Mouse (Mus musculus) B cell, adult 2 months (primary cell): ENCODE data around the gene Krtcap3.
"Not testable (repeated sequence)": the region's sequence is repeated elsewhere in the genome, so short reads cannot be mapped to it uniquely, and the experiment has no call there.

Experiments
- DNase-seq, 2 experiments: peaks; one replicate each; pipeline ENCODE4 v3.0.0; 2022

Krtcap3 gene

DNA sequence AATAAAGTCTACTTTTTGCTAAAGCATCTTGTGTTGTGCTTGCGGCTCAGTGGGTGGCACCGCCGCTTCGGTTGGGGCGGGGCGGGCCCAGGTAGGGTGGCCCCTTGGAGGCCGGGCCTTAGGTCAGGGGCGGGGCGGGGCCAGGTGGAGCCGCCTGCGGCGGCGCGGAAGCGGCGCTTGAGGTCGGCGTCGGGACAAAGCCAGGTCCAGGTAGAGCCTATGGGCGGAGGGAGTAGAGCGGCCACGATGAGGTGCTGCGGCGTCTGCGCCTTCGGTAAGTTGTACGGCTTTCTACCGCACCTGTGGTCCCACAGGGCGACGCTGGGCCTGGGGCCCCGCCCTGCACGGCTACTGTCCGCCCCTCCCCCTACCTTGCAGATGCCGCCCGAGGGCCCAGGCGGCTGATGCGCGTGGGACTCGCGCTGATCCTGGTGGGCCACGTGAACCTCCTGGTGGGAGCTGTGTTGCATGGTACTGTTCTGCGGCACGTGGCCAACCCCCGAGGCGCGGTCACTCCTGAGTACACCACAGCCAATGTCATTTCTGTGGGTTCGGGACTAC, at the start of gene Krtcap3:
Gene Krtcap3 (plus strand): TSS at position 151 of the 561 bp plus-strand sequence.
- peak; percentile 27 to 41 for DNase-seq

DNA sequence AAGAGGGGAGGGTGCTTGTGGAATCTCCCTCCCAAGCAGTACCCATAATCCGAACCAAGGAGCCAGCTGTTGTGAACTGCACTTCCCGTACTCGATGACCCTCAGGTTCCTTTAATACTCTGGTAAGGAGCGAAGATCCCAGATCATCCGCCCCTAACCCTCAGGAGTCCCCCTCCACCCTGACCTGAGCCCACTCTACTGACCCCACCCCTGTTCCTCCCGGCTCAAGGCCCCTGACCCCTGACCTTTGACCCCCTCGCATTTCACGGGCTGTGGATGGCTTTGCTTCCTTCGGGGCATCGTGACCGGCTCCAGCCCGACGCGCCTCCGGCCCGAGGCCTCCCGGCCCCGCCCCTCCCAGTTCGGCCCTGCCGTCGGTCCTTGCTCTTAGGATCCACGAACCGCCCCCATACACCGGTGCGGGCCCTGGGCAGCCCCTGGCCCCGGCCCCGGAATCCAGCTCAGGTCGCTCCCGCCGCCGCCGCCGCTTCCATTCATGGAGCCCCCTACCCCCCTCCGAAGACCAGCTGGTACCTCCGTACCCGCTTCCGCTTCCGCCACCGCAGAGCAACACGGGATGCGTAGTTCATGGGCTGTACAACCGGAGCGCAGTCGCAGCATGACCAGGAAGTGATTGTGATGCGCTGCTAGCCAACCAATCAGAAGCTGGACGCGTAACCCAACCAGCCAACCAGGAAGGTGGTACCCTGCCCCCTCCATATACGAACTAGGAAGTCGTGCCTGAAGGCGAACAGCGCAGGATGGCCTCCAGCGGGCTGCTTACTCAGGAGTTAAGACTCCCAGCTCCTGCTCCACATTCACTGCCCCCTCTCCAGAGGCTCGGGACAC, 49.5 kb upstream of the Krtcap3 start, which contains the start of gene Zfp513:
Gene Zfp513 (minus strand): TSS at position 562 of the 849 bp plus-strand sequence.
- DNase-seq = peak; percentile 91 to 93

DNA sequence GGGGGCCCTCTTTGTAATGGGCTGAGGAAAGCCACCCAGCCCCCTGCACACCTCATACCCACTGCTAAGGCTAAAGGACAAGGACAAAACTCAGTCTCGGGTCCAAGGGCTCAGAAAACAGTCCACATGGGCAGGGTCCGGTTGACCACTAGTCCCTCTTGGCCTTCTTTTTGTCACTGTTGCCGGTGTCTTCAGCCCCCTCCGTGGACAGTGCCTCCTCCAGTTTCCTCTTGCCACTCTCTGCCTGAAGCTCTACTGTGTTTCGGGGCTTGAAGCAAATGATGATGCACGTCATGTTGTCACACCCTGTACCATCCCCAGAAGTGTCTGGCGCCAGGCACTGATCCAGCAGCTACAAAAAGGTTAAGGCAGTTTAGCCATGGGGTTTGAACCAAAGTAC, 48.6 kb upstream of the Krtcap3 start:
- DNase-seq = no peak

DNA sequence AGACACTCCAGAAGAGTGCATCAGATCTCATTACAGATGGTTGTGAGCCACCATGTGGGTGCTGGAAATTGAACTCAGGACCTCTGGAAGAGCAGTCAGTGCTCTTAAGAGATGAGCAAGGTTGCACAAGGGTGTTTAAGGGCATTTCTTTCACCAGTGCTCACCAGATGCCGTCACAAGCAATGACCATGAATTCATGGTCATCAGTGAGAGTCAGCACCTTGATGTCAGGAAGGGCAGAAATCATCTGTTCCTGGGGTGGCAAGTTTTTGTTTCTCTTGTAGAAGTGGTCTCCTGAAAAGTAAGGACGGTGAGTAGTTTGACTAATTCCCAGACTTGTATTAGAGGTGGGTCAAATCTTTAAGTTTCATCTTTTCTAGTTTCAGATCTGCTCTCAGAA, 47.6 kb upstream of the Krtcap3 start:
- no peak for DNase-seq

DNA sequence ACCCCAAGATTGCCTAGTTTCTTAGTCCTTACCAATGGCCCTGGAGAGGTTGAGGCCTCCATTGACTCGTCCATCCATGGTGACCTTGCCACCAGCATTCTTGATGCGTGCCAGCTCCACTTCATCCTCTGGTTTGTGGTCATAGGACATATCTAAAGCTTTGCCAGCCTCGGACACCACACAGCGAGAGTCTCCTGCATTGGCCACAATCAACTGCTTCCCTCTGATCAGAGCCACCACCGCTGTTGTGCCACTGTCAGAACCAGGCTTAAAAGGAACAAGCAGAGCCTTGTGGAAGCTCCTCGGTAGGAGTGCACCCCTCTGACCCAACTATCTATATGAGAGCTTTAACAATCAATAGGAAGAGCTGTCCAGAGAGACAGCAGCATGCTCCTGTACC, 47.1 kb upstream of the Krtcap3 start:
- DNase-seq = no peak

DNA sequence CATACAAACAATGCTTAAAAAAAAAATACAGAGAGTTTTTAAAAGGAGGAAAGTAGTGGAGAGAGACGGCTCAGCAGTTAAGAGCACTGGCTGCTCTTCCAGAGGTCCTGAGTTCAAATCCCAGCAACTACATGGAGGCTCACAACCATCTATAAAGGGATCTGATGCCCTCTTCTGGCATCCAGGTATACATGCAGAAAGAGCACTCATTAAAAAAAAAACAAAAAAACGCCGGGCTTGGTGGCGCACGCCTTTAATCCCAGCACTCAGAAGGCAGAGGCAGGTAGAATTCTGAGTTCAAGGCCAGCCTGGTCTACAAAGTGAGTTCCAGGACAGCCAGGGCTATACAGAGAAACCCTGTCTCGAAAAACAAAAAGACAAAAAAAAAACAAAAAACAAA, 34.9 kb upstream of the Krtcap3 start:
- not testable (repeated sequence) for DNase-seq

DNA sequence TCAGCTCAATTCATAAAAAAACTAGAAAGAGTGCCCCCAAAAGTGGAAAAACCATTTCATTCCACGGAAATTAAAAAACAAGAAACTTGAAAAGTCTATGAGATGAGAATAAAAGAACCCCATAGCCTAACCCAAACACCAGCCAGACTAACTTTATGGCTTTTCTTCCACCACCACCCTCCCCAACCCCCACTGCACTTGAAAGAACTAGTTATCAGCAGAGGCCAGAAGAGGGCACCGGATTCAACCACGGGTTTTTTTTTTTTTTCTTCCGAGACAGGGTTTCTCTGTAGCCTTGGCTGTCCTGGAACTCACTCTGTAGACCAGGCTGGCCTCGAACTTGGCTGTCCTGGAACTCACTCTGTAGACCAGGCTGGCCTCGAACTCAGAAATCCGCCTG, 33.2 kb upstream of the Krtcap3 start:
- peak; percentile 50 to 60 for DNase-seq

DNA sequence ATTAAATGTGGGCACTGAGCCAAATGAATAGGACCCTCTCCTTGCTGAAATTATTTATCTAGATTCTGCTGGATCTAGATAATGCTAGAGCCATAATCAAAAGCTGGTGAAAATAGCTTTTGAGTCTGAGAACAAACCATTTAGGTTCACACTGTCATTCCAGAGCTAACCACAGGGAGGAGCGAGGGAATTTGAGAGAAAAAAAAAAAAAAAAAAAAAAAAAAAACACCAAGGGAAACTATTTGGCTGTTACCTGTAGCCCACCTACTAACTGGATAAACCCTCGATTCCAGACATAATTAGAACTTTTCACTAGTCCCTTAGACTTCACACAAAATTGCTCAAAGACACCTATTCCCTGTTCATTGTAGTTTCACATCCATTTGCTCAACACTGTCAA, 32.4 kb upstream of the Krtcap3 start:
- no peak for DNase-seq

DNA sequence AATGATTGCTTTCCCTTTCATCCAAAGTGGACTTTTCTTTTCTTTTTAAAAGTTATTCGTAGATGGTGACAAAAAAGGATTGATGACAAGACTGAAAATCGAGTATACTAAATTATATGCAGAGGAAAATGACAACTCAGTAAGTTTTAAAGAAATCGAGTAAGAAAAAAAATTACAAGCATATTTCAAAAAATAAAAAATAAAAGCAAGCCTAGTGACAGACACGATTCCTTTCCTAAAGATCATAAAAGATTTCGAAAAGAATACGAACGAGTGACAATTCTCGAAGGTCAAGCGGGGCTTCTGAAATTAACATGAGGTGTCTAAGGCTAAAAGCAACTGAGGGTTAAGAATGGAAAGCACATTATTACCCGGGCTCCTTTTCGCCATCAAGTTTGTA, 32.0 kb upstream of the Krtcap3 start:
- no peak for DNase-seq

DNA sequence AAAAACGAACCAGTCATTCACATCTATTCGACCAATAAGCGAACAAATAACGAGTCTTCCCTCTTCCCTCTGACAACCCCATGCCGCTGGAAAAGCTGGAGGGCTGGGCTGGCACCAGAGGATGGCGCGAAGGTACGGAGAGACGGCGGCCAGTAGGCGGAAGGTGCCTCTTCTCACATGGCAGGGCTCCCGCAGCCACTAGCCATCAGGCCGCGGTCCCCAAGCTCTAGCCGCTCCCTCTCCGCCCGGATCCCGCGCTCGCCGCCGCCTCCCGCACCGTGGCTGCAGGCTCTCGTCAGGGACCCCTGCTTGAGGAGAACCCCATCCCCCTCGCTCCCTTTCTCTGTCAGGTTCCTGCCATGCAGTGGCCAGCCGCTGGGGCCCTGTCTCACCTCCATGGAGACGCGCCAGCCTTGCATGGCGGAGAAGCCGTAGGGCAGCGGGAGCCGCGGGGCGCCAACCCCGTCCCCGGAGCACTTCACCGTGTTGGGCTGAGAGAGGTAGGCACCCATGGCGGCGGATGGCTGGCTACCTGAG, 31.5 kb upstream of the Krtcap3 start:
- DNase-seq = no peak

DNA sequence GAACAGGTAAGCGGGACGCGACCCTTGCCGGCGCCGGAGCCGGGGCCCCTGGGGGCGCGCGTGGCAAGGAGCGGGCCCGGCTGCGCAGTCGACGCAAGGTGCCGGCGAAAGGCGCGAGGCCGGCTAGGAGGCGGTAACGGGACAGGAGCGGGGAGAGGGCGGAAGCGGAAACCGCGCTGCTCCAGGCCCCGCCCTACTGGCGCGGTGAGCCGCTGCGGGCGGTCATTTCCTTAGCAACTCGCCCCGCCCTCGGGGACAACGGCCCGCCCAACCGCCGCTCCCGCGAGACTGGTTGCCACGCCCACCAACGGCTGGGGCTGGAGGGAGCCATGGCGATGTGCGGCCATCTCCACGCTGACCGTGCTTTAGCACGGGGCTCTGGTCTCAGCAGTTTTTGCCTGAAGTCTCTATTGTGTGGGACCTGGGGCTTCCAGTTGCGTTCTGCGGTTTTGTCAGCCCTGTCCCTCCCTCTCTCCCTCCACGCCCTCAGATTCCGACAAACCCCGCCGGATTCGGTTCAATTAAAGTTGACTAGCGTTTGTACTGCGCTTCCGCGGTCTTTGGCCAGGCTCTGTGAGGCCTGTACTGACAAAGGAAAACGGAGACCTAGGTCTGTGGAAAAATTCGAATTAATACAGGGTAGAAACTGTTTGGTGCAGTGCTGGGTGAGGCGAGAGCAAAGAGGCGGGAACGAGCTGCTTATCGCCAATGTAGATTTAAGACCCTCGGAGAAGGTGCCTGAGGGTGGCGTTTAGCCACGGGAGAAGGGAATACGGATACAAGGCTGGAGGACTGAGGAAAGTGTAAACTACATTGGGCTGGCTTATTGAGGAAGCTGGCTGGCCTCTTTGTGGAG, 30.8 kb upstream of the Krtcap3 start, which contains the start of gene Ppm1g:
Gene Ppm1g (minus strand): TSS at position 240 of the 856 bp plus-strand sequence.
- DNase-seq = peak; percentile 99 to 100

DNA sequence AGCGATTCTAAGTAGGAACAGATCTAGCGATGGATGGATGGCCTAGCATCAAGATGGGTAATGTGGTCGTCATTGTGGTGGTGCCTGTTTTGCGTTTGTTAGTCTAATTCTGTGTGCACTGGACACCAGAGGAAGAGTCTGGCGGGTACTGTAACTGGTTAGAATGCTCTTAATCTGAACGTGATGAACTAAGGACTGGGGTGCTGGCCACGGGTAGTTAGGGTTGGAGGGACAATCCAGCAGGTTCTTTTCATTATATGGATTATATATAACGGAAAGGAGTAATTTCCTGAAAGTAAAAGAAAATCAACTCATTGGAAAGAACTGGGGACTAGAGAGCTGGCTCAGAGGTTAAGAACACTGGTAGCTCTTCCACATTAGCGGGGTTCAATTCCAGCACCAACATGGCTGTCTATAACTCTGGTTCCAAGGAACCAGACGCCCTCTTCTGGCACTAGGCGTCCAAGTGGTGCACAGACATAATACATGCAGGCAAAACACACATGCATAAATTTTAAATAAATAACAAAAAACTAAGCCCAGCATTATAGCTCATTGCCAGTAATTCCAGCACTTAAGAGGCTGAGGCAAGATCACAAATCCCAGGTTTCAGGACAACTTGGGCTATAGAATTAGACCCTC, 30.1 kb upstream of the Krtcap3 start:
- DNase-seq = peak; percentile 35 to 43

DNA sequence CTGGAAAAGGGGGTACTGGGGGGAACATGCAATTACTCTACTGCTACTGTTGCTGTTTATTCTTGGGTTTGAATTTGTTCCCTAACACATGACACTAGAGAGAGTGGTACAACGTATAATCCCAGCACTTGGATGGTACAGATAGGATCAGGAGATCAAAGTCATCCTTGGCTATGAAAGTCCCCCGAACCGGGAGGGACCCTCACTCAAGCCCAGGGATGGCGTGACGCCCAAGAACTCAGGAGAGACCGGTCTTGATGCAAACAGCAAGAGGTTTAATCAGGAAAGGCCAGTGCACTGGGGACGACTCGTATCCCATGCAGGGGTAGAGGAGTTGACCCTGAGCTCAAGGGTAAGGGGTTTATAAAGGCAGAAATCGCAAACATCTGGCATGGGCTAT, 28.8 kb upstream of the Krtcap3 start:
- no peak for DNase-seq

DNA sequence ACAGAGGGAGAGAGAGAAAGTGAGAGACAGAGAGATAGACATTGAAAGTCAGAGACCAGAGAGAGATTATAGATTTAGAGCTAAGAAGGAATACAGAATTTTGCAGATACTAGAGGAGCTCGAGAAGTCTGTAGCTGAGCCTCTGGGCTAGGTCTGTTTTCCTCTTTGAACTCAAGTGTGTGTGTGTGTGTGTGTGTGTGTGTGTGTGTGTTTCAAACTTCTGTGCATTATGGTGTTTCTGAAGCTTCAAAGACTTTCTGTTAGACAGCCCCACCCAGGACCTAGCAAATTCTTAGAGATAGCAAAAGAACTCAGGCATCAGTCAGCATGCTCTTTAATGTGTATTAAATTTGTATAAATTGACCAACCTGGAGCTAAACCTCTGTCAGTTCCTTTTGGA, 24.9 kb upstream of the Krtcap3 start:
- no peak for DNase-seq

DNA sequence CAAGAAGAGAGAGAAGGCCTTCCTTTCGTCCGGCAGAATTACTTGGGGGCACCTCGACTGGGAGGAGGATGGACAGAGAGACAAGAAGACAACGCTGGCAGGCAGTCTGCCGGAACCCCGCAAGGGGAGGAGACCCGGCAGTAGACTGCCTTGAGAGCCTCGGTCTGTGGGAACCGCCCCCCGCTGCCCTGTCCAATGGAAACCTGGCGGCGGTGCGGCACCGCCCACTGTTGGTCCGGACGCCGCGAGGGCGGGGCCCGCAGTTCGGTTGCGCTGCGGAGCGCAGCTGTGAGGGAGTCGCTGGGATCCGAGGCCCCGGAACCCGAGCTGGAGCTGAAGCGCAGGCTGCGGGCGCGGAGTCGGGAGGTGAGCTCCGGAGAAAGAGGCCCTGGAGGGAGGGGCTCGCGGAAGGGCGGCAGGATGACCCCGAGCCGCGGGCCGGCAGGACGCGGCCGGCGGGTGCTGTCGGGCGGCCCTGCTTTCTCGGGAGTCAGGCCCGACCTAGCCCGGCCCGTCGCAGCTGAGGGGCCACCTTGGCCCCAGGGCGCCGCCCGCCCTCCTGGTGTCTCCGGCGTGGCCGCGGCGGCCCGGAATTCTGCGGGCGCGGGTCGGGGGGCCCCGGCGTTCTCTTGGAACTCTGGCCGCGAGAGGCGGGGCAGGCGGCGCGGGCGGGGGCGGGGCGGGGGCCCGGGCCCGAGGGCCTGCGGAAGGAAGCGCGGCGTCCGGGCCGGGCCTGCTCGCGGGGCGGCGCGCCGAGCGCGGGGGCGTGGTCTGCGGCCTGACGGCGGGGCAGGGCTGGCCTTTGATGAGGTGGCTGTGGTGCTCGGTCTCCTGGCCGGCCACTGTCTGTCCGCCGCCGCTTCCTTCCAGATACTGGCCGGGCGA, 10.6 kb upstream of the Krtcap3 start, which contains the start of the genes Nrbp1 and Gm9970:
Gene Nrbp1 (plus strand): TSS at position 228 of the 885 bp plus-strand sequence.
Gene Gm9970 (minus strand): TSS at position 596 of the 885 bp plus-strand sequence.
- DNase-seq = peak; percentile 95

DNA sequence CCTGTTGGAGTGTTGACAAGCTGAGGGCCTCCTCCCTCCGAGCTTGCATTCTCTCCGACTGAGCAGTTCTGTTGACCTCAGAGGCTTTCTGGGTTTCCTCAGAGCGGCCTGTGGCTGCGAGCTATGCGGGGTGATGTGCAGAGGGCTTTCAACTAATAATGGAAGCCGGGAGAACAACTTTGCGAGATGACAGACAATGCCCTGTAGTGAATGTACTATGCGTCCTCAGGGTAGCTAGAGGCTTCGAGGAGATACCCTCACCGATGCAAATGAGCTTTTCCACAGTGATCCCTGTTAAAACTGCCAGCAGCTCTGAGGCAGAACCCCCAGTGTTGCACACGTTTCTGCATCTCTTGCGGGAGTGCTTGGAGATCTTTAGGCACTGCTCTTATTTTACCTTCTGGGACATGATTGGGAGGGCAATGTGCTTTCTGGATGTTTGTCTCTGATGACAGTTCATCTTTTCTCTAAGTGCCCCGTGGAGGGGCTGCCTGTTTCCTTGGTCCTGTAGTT, 9.9 kb upstream of the Krtcap3 start:
- DNase-seq = no peak

DNA sequence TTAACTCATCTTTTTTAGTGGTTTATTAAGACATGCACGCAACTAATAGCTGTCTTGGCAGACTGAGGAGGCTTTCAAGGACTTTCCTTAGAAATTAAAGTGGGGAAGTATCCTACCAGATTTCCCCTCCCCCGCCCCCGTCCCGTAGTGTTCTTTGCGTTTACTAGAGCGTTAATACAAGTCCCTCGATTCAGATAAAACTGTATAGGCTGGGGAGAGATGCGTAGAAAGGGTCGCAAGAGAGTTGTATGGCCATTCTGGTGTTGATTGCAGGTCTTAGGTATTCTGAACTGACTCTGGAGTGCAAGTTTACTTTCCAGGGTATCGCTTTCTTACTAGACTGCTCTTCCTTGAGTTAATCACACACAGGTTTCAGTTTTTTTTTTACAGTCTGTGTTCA, 9.3 kb upstream of the Krtcap3 start:
- no peak for DNase-seq

DNA sequence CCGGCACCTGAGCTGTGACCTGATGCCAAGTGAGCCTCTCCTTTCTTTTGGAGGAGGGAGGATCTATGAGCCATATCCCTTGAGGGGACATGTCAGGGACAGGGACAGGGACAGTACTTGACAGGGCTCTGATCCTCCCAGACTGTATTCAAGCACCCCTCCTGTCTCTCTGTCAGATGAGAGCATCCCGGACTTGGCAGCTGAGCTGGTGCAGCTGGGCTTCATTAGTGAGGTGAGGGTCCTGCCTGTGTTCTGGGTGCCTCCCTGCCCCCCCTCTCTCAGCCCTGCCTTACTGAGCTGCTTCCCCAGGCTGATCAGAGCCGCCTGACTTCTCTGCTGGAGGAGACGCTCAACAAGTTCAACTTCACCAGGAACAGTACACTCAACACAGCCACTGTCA, 775 bp upstream of the Krtcap3 start:
- DNase-seq = no peak

DNA sequence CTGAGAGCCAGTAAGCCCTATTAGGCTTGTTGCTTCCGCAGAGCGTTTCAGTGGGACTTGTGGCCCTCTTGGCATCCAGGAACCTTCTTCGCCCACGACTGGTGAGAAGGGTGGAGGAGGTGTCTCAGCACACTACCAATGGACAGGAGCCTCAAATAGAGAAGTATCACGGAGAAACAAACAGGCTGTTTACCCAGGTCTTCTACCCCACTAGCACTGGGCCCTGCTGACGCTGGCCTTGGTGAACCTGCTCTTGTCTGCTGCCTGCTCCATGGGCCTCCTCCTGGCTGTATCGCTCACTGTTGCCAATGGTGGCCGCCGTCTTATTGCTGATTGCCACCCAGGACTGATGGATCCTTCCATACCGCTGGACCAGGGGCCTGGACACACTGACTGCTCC, 660 bp downstream of the Krtcap3 start:
- DNase-seq = no peak

DNA sequence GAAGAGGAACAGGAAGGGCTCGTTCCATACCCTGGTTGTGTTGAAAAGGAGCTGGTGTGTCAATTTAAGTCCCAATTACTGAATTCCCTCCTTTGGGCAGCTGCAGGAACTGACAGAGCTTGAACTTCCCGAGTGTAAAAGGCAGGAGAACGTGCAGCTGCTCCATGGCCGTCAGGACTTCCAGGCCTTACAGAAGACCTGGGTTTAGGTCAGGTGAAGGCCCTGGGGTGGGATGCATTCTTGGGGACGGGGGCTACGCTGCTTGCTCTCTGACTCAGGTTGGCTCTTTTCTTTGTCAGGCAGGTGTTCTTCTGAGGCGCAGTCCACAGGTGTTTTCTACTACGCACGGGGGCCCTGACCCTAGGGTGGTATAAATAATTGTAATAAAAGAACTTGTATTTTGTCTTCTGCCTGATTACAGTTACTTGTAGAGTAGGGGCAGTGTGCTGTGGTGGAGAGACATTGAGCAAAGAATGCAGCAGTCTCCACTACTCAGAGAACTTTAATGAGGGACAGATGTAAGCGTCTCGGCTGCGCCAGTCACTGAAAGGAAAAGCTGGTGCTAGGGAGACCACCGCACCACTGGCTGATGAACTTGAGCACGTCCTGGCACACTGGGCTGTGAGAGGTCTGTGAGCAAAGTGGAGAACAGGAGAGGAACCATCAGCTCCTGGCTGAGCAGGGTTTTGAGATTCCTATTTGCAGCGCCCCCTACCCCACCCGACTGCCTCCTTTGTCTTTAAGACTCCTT, 1.5 kb downstream of the Krtcap3 start:
- no peak for DNase-seq
